Mouse (Mus musculus): ENCODE results near the gene Ccdc96.

Ccdc96 gene

DNA sequence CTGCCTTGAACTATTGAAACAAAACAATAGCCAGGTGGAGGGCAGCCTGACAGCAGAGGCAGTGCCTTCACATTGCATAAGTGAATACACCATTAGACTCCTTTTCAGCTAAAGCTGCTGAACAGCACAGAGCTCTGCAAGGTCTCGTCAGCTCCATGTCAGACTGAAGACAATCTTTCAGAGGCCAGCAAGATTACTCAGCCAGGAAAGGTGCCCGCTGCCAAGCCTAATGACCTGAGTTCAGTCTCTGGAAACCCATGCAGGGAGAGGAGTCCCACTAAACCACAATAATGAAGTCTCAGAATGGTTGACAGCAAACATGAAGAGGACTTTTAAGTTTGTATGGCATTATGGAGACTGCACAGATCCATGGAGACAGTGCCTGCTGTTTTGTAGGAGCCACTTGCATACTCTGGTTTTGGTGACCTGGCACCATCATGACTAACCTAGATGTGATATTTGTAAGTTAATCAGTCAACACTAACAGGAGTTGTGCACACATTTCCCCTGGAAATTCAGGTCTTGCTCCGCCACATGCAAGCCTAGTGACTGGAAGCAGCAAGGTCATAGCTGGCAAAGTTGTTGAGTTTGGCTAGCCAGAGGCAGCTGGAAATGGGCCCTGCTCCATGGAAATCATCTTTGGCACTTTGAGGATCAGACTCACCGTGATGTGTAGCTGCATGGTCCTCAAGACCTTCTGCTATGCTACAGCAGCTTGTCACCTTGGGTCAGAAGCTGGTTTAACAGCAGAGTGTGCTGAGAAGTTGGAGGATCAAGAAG is 11.3 kb upstream of the Ccdc96 start:
- DNase-seq (ENCODE audit: low spot score), result peak; percentile 45

DNA sequence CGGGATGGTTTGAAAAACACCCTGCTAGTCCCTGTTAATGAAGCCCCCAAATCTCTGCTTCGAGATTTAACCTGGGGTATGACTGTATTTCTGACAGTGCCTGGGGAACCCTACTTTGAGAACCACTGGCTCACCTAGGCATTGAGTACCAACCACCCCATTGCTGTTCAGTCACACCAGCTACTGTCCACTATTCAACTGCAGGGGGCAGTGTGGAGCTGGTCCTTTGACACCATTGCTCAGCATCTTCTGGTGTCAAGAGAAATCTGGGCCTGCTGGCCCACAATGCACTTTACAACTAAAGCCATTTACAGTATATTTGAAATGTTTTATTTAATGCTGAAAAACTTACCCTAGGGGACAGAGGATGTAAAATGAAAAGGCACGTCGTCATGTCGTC is 10.1 kb upstream of the Ccdc96 start:
- peak; percentile 86 for DNase-seq (ENCODE audit: low spot score)

GRCm38 (mm10) chr5:36477486-36477885 is 6.9 kb upstream of the Ccdc96 start:
- DNase-seq (ENCODE audit: low spot score), result no peak

DNA sequence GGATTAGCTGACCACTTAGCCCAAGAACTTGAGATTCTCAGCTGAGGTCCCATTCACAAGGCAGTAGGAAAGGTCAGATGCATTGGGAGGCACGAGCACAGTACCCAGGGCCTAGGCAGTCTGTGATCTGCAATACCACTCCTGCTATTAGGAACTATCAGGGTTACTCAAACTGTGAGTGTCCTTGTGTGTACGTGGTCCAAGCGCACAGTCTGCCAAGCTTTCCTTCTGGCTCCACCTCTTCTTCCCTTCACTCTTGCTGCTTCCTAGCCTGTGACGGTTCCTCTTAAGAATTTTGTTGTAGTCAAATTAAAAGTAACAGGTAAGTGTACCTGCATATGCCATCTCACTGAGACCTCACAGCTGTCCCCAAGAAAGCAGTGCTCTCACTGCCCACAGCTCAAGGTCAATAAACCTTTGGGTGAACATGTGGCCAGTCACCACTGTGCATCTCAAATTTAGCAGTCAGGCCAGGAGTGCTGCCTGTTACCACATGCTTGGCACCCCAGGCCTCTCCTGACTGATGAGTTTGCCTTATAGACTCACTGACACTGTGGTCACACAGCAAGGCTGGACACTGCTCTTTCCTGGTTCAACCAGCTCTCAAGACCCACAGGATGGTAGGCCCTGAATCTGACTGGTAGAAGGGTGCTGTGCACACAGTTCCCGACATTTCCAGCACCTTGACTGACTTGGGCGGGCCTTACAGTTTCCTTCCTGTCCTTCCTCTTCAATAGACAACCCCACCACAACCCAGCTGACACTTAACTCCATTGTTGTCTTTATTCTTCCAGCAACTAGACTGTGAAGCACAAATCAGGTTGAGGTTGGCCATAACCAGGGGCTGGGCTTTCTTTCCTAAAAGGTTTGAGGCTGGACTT is 5.6 kb upstream of the Ccdc96 start:
- no peak for DNase-seq (ENCODE audit: low spot score)

DNA sequence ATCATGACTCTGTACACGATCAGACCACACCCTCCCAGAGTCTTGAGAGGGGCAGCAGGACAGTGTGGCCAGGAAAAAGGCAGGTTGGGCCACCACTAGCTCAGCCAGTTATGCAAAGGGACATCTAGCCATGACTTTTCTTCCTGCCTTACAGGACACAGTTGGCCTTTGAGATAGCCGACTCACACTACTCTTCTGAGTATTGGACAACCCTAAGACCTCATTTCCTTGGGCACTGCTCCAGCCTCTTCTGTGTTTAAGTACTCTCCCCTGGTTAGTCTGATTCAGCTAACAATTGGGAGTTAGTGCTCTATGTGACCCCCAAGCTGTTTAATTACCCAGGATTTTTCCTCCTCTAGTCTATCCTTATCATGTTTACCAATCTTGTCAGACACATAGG is 4.7 kb upstream of the Ccdc96 start:
- peak; percentile 48 for DNase-seq (ENCODE audit: low spot score)

DNA sequence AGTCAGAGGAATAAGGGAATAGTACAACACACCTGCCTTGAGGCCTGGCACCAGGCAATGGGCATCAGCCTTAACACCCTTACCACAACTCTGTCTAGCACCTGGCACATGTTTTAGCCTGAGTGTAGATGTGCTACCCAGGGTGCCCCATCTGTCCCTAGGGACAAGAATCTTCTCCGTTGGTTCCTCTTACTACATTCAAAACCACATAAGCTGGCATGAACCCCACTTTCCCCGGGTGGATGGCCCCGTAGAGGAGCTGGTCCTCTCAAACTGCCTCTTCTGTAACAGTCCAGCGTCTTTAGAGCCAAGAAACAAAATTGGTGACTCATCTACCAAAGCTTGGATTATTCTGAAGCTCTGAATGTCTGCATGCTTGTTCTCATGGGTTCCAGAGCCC is 4.0 kb upstream of the Ccdc96 start:
- no peak for DNase-seq (ENCODE audit: low spot score)

GRCm38 (mm10) chr5:36481114-36481513 is 3.3 kb upstream of the Ccdc96 start:
- DNase-seq (ENCODE audit: low spot score), result no peak

DNA sequence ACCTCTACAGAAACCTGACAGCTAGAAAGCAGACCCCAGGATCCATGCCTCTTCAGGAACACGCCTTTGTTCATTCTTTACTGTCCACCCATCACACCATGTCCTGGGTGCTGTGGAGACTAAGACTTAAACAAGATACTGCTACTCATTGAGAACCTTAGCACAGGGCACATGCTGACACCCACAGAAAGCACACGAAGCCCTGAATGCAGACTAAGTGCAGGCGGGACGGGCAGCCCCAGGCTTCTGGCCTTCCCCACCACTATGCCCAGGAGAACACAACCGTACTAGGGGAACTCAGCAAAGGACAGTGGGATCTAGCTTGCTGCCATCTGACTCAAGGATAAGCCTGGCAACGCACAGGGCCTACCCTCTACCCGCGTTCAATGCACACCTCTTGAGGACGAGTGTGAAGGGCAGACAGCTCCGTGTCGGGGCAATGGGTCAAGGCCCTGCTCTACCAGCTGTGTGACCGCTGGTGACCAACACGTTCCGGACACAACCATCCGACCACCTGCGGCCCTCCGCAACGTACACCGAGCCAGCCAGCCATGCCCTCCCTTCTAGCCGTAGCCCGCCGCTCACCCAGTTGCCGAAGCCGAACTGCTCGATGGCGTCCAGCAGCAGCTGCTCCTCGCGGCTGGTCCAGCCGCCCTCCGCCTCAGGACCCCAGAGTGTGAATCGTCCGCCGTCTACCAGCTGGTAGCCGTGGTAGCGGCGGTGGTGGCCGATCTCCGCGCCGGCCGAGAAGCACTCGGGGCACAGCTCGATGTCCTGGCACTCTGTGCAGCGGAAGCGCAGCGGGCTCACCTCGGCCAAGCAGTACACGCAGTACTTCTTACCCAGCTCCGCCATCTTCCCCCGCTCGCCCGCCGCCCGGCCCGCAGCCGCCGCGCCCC is 936 bp upstream of the Ccdc96 start:
- peak; percentile 43 for DNase-seq (ENCODE audit: low spot score)

DNA sequence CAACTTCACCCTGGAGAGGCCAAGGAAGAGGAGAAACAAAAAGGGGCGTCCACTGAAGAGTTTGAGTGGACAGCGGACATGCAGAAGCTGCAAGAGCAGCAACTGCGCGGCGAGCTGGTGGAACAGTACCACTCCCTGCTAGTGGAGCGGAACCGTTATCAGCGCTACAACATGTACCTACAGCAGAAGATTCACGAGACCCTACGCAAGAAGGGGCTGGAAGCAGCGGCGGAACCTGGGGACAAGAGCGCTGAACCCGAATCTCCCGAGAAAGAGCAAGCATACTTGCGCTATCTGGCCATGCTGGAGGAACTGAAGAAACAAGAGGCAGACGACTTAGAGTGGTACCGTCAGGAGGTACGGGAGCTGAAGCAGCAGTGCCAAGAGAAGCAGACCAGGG is 918 bp downstream of the Ccdc96 start:
- peak; percentile 2 for DNase-seq (ENCODE audit: low spot score)

DNA sequence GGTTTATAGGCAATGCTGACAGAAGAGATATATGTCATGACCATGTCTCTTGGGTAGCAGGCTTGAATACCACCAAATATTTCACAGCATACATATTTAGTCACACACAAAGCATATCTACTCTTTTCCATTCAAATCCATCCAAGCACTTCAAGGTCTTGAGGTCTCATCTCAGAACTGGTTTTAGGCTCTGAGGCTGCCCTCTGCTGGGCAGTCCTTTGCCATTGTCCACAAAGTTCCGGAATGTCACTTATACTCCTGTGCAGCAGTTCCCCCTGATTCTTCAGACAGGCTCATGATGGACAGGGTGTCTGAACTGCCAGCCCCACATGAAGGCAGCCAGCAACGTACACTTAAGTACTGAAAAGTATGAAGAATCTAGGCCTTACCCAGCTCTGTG is 4.8 kb downstream of the Ccdc96 start:
- DNase-seq (ENCODE audit: low spot score), result peak; percentile 58

DNA sequence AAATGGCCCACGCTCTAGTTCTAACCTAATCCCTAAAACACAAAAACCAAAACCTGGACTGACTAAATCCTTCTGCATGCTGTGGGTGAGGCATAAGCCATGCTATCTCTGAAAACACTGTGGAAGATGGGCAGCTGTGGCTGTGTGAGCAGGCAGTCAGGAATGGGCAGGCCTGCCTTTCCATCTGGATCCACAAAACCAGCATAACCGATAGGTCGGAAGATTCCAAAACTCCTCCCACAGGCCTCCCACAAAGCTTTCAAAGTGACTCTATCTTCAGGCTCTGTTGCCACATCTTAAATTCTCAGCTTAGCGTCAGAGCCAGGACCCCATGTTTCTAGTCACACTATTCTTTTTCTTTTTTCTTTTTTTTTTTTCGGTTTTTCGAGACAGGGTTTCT is 9.5 kb downstream of the Ccdc96 start:
- no peak for DNase-seq (ENCODE audit: low spot score)

- no peak for DNase-seq (ENCODE audit: low spot score)
Observed at GRCm38 (mm10) chr5:36494709-36495108, 10.3 kb downstream of the Ccdc96 start.

- no peak for DNase-seq (ENCODE audit: low spot score)
Observed at GRCm38 (mm10) chr5:36505235-36505634, 20.8 kb downstream of the Ccdc96 start.

GRCm38 (mm10) chr5:36505643-36506042 is 21.3 kb downstream of the Ccdc96 start:
- DNase-seq (ENCODE audit: low spot score), result no peak

DNA sequence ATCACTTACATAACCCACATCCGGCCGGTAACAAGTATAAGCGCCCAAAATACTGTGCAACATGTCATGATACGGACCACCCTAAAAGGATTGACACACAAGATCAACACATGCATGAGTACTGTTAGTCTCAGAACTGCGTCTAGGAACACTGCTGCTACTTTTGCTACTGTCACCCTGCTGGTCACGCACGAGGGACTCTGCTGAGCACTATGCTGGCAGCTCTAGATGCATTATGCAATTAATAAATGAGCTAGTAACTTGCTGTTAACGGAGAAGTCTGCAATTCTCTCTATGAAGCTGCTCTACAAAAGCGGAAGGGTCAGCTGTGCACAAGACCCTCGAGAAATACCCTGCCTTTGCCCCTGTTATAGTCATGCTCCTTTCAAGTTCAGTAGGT is 24.0 kb downstream of the Ccdc96 start:
- no peak for DNase-seq (ENCODE audit: low spot score)

GRCm38 (mm10) chr5:36510956-36511355 is 26.6 kb downstream of the Ccdc96 start:
- no peak for DNase-seq (ENCODE audit: low spot score)

- DNase-seq (ENCODE audit: low spot score), result no peak
Observed at GRCm38 (mm10) chr5:36515126-36515525, 30.7 kb downstream of the Ccdc96 start.

- no peak for DNase-seq (ENCODE audit: low spot score)
Observed at GRCm38 (mm10) chr5:36515558-36515957, 31.2 kb downstream of the Ccdc96 start.

DNA sequence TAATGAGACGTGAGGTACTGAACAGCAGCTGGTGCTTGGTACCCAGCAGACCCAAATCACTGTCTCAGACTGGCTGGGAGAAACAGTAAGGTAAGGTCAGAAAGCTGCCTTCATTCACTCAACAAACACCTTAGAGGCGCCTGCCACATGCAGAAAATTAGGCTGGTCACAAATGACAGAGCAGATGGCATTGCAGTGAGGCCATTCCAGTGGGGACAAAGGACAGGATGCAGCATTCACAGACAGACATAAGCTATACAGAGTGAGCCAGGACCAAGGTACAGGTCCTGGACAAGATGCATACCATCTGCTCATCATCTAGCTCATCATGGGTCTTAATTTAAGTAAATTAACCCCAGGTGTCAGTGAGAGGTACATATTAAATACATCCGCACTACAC is 33.2 kb downstream of the Ccdc96 start:
- no peak for DNase-seq (ENCODE audit: low spot score)

- no peak for DNase-seq (ENCODE audit: low spot score)
Observed at GRCm38 (mm10) chr5:36519751-36520150, 35.4 kb downstream of the Ccdc96 start.

DNA sequence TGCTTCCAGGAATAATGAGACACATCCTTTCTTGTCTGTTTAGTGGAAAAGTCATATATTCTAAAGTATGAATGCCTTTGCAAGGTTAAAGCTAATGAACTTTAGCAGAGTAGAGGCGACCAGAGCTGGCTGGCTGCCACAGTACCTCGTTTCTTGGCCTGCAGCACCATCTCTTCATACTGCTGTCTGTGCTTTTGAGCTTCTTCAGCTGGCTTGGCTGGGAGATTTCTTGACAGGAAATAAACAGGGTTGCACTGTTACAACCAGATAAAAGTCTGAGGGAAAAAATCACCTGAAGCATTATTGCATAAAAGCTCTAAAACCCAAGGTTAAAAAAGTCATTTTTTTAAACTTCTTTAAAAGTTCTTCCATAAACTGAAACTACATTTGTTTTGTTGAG is 38.4 kb downstream of the Ccdc96 start:
- DNase-seq (ENCODE audit: low spot score), result peak; percentile 13

DNA sequence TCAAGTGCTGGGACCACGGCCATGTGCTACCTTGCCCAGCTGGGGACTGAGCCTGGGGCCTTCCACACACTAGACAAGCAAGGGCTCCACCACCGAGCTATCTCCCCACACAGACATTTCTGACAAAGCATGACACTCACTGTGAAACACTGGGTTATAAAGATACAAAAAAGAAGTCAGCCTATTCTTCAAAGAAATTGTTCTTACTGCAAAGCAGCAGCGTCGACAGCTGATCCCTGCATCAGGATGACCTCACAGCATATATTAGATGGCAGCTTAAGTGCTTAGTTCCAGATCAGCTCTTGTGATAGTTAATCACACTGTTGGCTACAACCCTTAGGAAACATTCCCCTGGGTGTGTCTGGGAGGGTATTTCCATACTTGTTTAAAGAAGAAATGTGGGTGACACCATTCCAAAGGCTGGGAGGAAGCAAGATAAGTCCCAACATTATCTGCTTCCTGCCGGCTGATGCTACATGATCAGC is 38.9 kb downstream of the Ccdc96 start:
- DNase-seq (ENCODE audit: low spot score), result no peak

Data from adipocyte (in vitro differentiated cells).